Mouse (Mus musculus) forebrain, embryonic 11.5 days (tissue): ENCODE measurements around the gene Cacna2d3. TPM values are rescaled to one million over a fixed set of nuclear protein-coding genes. Genes with fewer than 3 reads are reported as not detected.

ENCODE experiments used
- ATAC-seq: fragments of 200-750 bp; cut with Nextera tagmentation; replicated peaks from 2 replicates; pipeline ENCODE4 v1.8.0; 2017; ENCODE audit warnings: moderate TSS enrichment; ENCODE audit not compliant: low FRiP score
- DNase-seq: peaks from one replicate; pipeline ENCODE4 v3.0.0-alpha.2; 2017; ENCODE audit warnings: low spot score
- H3K27ac ChIP-seq: fragments of 300-500 bp; sonication (generic); 2 replicates; pipeline ENCODE4 v1.5.1; 2014; ENCODE audit warnings: low read depth, low read length
- H3K27me3 ChIP-seq: fragments of 300-500 bp; sonication (generic); 2 replicates; pipeline ENCODE4 v1.6.1; 2014; ENCODE audit warnings: mild to moderate bottlenecking, low read length, mixed read lengths; ENCODE audit not compliant: control insufficient read depth, insufficient read depth
- H3K36me3 ChIP-seq: fragments of 300-500 bp; sonication (generic); 2 replicates; pipeline ENCODE4 v1.6.1; 2014; ENCODE audit warnings: mild to moderate bottlenecking, low read length, moderate library complexity, mixed read lengths; ENCODE audit not compliant: control insufficient read depth, insufficient read depth
- H3K4me1 ChIP-seq: fragments of 300-500 bp; sonication (generic); replicated peaks from 2 replicates; pipeline ENCODE4 v1.6.1; 2014; ENCODE audit warnings: low read length, mixed read lengths; ENCODE audit not compliant: control insufficient read depth, insufficient read depth
- H3K4me2 ChIP-seq: fragments of 300-500 bp; sonication (generic); 2 replicates; pipeline ENCODE4 v1.6.1; 2014; ENCODE audit warnings: low read depth, mild to moderate bottlenecking, low read length, moderate library complexity, mixed read lengths; ENCODE audit not compliant: severe bottlenecking
- H3K4me3 ChIP-seq: fragments of 300-500 bp; sonication (generic); 2 replicates; pipeline ENCODE4 v1.5.1; 2014; ENCODE audit warnings: low read depth, low read length
- H3K9ac ChIP-seq: fragments of 300-500 bp; sonication (generic); 2 replicates; pipeline ENCODE4 v1.6.1; 2014; ENCODE audit warnings: low read length
- H3K9me3 ChIP-seq: fragments of 300-500 bp; sonication (generic); 2 replicates; pipeline ENCODE4 v1.6.1; 2016; ENCODE audit warnings: low read length, mixed read lengths; ENCODE audit not compliant: control insufficient read depth
- WGBS: fragments of 180-500 bp; shearing (Covaris S2); extraction: QIAGEN DNeasy Blood & Tissue Kit; methylation state at CpG from one replicate; pipeline ENCODE4 v1.1.7; 2014; 5-methylcytosine and 5-hydroxymethylcytosine counted together
- polyA plus RNA-seq: library from polyadenylated mRNA; unstranded; fragments of >200 nt; fragmentation: Nextera tagmentation; extraction: Ambion mirVana; gene quantifications from 2 replicates; pipeline ENCODE4 v1.2.1, GENCODE M21; 2014

Cacna2d3 gene
- polyA plus RNA-seq, 1 experiment from 2014 or later: 4.5 TPM

GRCm38 (mm10) chr14:29324430-29324782 lies 397.3 kb downstream of the Cacna2d3 start:
- ATAC-seq (no peak), DNase-seq (no peak)
- H3K27me3 ChIP-seq: no peaks in the 10 kb centered on the region
- no peak overlapping the region for H3K4me3 ChIP-seq
- no peaks in the 10 kb centered on the region for H3K36me3 ChIP-seq
- H3K4me2 ChIP-seq: no peak overlapping the region
- H3K27ac ChIP-seq: no peak overlapping the region
- H3K4me1 ChIP-seq: no peaks in the 10 kb centered on the region
- H3K9ac ChIP-seq: no peak overlapping the region
- WGBS: 96% methylated on average over 5 of the region's 5 CpGs
- no peaks in the 10 kb centered on the region for H3K9me3 ChIP-seq

DNA sequence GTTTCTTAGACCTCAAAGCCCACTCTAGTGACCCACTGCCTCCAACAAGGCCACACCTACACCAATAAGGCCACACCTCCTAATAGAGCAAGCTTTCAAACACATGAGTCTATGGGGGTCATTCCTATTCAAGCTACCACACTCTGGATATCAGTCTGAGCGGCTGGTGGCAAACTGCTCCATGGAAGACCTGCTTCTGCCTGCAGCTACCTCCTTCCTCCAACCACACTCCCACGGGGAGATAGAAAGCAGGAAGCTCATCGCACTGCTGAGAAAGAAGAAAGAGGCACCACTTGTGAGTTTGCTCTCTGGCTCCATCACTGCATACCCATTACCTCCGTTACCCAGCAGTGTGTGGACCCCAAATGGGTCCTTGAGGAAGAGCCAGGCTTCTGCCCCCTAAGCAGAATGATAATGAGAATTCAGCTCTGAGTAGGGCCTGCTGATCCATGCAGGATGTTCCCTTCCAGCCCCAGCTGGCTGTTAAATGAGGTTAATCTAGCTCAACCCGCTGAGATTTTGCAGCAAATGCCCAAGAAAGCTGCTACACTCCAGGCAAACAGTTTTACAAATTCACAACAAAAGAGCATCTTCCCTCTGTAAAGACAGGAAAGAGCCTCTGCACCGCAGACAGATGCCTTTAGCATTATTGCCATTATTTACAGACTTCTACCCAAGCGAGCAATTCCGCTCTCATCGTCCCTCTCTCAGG lies 397.8 kb downstream of the Cacna2d3 start:
- no peak for DNase-seq
- no peak overlapping the region for H3K9ac ChIP-seq
- no peaks in the 10 kb centered on the region for H3K4me1 ChIP-seq
- ATAC-seq: no peak
- H3K4me2 ChIP-seq: no peak overlapping the region
- no peak overlapping the region for H3K4me3 ChIP-seq
- no peaks in the 10 kb centered on the region for H3K27me3 ChIP-seq
- 85% methylated on average over 9 of the region's 9 CpGs for WGBS
- no peaks in the 10 kb centered on the region for H3K9me3 ChIP-seq
- H3K36me3 ChIP-seq: no peaks in the 10 kb centered on the region
- H3K27ac ChIP-seq: no peak overlapping the region

DNA sequence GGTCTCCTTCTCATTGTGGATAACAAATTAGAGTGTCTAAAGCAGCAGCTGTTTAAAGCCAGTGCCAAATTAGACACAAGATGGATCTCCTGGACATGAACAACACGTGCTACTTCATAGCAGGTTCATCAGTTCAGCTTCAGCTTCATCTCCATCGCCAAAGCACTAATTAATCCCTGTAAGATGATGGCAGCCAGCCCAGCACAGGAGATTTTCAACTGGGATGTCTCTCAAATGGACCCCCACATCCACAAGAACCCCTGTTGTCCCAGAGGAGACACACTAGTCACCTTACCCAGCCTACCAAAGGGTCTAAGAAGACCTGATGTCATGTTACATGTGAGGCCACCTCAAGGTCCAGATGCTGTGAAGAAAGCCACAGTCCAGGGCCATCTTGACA lies 408.2 kb downstream of the Cacna2d3 start:
- Histone ChIP-seq H3K4me3 (no peak overlapping the region), H3K27me3 (no peaks in the 10 kb centered on the region)
- WGBS: 84% methylated on average over 2 of the region's 2 CpGs

GRCm38 (mm10) chr14:29305623-29306022 lies 416.0 kb downstream of the Cacna2d3 start:
- DNase-seq: no peak
- Histone ChIP-seq H3K9me3 (no peaks in the 10 kb centered on the region), H3K36me3 (no peaks in the 10 kb centered on the region), H3K27ac (no peak overlapping the region), H3K4me1 (no peaks in the 10 kb centered on the region), H3K27me3 (no peaks in the 10 kb centered on the region), H3K4me3 (no peak overlapping the region), H3K9ac (no peak overlapping the region), H3K4me2 (no peak overlapping the region)
- WGBS: 83% methylated on average over 9 of the region's 9 CpGs
- no peak for ATAC-seq

More for the DNA sequence above, 408.2 kb downstream of the Cacna2d3 start:
- no peak overlapping the region for H3K9ac ChIP-seq
- DNase-seq: no peak
- H3K4me1 ChIP-seq: no peaks in the 10 kb centered on the region
- ATAC-seq: no peak
- H3K36me3 ChIP-seq: no peaks in the 10 kb centered on the region
- no peak overlapping the region for H3K4me2 ChIP-seq
- H3K9me3 ChIP-seq: no peaks in the 10 kb centered on the region
- H3K27ac ChIP-seq: no peak overlapping the region

- Histone ChIP-seq H3K4me1 (no peaks in the 10 kb centered on the region), H3K4me3 (no peak overlapping the region), H3K27me3 (no peaks in the 10 kb centered on the region), H3K27ac (no peak overlapping the region), H3K4me2 (no peak overlapping the region), H3K9me3 (no peaks in the 10 kb centered on the region), H3K9ac (no peak overlapping the region), H3K36me3 (no peaks in the 10 kb centered on the region)
- DNase-seq (no peak), ATAC-seq (no peak)
- 76% methylated on average over 2 of the region's 2 CpGs for WGBS
Measured at GRCm38 (mm10) chr14:29296185-29296754, 425.4 kb downstream of the Cacna2d3 start.

GRCm38 (mm10) chr14:29278901-29279300 lies 442.8 kb downstream of the Cacna2d3 start:
- no peaks in the 10 kb centered on the region for H3K27me3 ChIP-seq
- H3K9ac ChIP-seq: no peak overlapping the region
- WGBS: 96% methylated on average over 1 of the region's 1 CpGs
- H3K36me3 ChIP-seq: no peaks in the 10 kb centered on the region
- no peak overlapping the region for H3K27ac ChIP-seq
- H3K4me2 ChIP-seq: no peak overlapping the region
- no peak overlapping the region for H3K4me3 ChIP-seq
- DNase-seq: no peak
- no peaks in the 10 kb centered on the region for H3K4me1 ChIP-seq
- ATAC-seq: no peak
- H3K9me3 ChIP-seq: no peaks in the 10 kb centered on the region

GRCm38 (mm10) chr14:29278401-29278800 lies 443.3 kb downstream of the Cacna2d3 start:
- Histone ChIP-seq H3K27ac (no peak overlapping the region), H3K4me3 (no peak overlapping the region), H3K4me2 (no peak overlapping the region), H3K9ac (no peak overlapping the region), H3K36me3 (no peaks in the 10 kb centered on the region), H3K4me1 (no peaks in the 10 kb centered on the region), H3K9me3 (no peaks in the 10 kb centered on the region), H3K27me3 (no peaks in the 10 kb centered on the region)
- ATAC-seq (no peak), DNase-seq (no peak)
- 92% methylated on average over 2 of the region's 2 CpGs for WGBS

GRCm38 (mm10) chr14:29277701-29278100 lies 444.0 kb downstream of the Cacna2d3 start:
- H3K36me3 ChIP-seq: no peaks in the 10 kb centered on the region
- ATAC-seq (no peak), DNase-seq (no peak)
- no peaks in the 10 kb centered on the region for H3K9me3 ChIP-seq
- 55% methylated on average over 2 of the region's 2 CpGs for WGBS
- no peak overlapping the region for H3K9ac ChIP-seq
- H3K4me2 ChIP-seq: no peak overlapping the region
- no peaks in the 10 kb centered on the region for H3K27me3 ChIP-seq
- no peak overlapping the region for H3K27ac ChIP-seq
- H3K4me1 ChIP-seq: no peaks in the 10 kb centered on the region
- H3K4me3 ChIP-seq: no peak overlapping the region

DNA sequence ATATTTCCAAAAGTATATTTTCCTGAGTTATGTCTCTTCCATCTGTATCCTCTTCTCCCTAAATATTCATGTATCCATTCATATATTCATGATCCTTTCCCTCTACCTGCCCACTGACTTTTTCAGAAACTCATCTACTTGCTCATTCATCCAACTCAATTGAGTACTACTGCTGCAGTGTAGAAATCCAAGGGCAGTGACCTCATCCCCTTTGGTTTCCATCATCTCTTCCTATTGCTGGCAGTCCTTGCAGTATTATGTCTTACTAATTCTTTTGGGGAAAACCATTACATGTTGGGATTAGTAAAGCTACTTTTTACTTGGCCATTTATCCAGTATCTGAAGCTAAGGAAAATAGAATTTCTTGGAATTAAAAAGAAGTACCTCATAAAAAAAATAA lies 447.8 kb downstream of the Cacna2d3 start:
- H3K9ac ChIP-seq: no peak overlapping the region
- ATAC-seq (no peak), DNase-seq (no peak)
- no peaks in the 10 kb centered on the region for H3K4me1 ChIP-seq
- no peak overlapping the region for H3K27ac ChIP-seq
- H3K9me3 ChIP-seq: no peaks in the 10 kb centered on the region
- H3K4me3 ChIP-seq: no peak overlapping the region
- H3K4me2 ChIP-seq: no peak overlapping the region
- H3K36me3 ChIP-seq: no peaks in the 10 kb centered on the region
- H3K27me3 ChIP-seq: no peaks in the 10 kb centered on the region
